Mouse (Mus musculus) left cerebral cortex, adult 8-10 months (tissue): ENCODE measurements around the gene Acp2. TPM values are rescaled to one million over a fixed set of nuclear protein-coding genes. Genes with fewer than 3 reads are reported as not detected.
"Not testable (repeated sequence)": the region's sequence is repeated elsewhere in the genome, so short reads cannot be mapped to it uniquely, and the experiment has no call there.

ENCODE experiments used
- DNase-seq, 2 experiments: peaks; one replicate each; pipeline ENCODE4 v3.0.0; 2022; ENCODE audit warnings: low spot score in 2 of 2
- total RNA-seq, 4 experiments: library from RNA; stranded (reverse); gene quantifications; 2 replicates each; pipeline ENCODE4 v1.2.4; 2022

The Acp2 gene
- total RNA-seq, 4 experiments from 2014 or later, result 47.5 to 53.2 (median 50.1) TPM

DNA sequence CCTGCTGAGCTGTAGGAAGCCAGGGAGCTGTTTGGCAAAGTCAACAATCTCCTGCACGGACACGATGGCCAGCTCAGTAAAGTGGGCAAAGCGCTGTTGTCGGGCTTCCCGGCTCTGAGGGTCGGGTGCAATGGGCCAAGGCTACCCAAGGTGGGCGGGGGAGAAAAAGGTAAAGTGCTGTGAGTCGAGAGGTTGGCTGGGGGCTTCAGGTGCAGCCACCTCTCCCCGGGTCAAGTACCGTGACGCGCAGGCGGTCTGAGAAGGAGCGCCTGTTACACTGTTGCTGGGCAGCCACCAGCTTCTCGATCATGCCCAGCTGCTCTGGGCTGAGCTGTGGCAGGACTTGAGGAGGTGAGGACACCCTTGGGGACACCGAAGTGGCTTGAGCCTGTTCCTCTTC is 12.2 kb upstream of the Acp2 start:
- DNase-seq, result no peak

DNA sequence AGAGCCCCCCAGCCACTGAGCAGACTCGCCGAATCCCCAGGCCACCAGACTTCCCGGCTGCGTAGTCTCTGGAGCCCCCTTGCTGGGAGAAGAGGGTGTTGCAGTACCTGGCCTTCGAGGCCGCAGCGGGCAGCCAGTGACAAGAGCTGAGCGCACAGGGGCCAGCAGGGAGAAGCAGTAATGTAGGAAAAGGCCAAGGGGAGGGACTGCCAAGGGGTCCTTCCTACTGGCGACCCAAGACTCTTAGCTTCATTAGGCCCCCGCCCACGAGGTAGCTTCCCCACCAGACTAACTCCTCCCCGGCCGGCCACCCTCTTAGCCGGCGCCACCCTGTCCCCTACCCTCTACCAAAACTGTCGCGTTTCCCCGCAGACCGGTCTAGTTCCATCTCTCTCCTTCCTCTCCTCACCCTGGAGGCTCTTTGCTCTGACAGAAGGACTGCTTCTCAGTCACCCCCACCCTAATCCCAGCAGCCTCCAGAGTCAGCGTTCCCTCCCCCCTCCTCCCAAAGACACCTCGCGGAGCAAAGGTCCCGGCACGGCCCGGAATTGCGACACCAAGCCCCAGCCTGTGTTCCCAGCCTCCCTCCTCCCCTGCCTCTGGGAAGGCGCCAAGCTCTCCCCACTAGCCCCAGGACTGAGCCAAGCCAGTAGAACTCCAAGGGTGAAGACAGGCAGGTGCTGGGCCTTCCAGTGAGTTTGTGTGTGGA is 7.9 kb upstream of the Acp2 start:
- no peak for DNase-seq

GRCm38 (mm10) chr2:91196577-91197001 is 6.1 kb upstream of the Acp2 start:
- peak in 1 of 2 experiments; percentile 58 for DNase-seq

DNA sequence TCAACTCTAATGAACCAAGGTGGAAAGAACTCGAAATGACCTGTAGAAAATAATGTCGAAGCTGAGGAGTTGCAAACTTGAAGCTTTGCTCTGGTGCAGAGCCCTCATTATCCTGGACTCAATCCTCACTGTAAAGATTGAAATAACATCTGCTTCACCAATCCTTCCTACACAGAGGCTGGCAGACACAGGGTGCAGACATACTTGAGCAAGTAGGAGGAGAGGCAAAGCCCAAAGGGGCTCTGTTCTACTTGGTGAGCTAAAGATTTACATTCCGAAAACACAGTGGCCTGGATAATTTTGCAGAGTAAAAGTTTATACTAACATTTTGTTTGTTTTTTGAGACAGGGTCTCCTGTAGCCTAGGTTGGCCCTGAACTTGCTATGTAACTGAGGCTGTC is 3.8 kb upstream of the Acp2 start:
- no peak for DNase-seq

DNA sequence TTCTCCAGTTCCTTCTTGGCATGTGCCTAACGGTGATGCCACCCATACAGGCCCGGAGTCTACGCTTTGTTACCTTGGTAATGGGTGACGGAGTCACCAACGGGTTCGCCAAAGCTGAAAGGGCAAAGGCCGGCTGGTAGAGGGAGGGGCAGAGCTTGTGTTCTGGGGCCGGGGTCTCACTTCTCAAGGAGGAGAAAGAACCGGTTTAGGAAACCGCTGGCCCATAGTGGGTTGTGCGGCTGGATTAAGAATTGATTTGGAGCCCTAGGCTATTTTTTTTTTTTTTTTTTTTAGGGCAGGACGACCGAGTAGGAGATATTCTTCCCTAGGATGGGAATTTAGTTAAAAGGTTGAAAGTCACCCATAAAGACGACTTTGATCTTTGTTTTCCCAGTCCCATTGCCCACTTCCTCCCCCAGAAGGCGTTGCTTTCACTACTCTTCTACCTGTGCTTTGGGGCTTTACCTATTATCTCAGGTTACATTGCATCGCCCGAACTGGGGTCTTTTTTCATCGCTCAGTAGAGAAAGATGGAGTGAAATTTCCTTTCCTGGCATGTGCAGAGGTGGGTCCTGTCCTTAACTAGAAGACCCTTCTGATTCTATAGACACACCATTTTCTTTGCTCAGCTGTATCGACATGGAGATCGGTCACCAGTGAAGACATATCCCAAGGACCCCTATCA is 429 bp downstream of the Acp2 start:
- no peak for DNase-seq

GRCm38 (mm10) chr2:91206254-91206775 is 3.6 kb downstream of the Acp2 start:
- DNase-seq, result no peak

GRCm38 (mm10) chr2:91213311-91213710 is 10.6 kb downstream of the Acp2 start:
- no peak for DNase-seq

GRCm38 (mm10) chr2:91217032-91217431 is 14.3 kb downstream of the Acp2 start:
- no peak for DNase-seq

DNA sequence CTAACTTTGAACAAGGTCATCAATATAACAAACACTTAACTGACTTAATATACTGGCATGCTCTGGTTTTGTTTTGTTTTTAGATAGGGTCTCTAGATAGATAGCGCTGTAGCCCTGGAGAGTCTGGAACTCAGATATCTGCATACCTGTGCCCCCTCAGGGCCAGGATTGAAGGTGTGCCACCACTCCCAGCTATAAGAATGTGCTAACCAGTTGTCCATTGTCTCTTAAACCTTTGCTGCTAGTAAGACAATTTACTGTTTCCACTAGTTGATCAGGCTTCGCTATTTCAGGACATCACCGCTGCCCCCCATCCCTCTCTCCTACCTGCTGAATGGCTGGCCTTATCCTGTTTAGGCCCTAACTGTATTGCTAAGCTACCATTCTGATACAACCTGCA is 17.8 kb downstream of the Acp2 start:
- DNase-seq, result no peak

DNA sequence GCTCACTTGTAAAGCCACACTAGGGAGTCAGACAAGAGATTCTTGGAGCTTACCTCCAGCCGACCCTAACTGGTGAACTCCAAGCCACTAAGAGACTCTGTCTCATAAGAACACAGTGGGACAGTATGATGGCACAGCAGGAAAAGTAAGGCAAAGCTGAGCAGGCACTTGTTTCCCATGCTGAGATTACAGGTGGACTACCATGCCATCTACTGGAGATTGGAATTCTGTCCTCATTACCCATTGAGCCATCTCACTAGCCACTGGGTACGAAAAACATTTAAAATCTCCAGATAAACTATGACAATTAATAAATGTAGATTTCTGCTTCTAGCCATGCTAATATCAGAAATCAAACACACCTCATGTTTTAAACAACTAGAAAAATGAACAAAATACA is 20.9 kb downstream of the Acp2 start:
- DNase-seq, result no peak

DNA sequence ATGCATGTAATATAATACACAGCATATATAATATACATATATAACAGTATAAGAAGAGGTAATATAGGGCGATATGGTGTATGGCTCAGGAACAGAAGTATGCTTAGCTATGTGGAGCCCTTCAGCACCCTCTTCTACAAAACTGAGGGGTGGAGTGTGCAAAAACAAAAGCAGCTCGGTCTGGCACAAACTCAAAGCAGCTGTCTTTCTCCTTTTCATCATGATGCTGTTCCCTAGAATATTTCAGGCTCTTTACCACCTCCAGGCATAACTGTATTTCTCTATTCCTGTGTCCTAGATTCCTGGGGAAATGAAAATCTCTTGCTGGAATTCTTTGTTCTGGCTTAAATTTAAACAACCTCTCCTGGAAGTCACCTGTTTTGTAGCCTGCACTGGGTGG is 27.1 kb downstream of the Acp2 start:
- peak in 1 of 2 experiments; percentile 31 for DNase-seq

DNA sequence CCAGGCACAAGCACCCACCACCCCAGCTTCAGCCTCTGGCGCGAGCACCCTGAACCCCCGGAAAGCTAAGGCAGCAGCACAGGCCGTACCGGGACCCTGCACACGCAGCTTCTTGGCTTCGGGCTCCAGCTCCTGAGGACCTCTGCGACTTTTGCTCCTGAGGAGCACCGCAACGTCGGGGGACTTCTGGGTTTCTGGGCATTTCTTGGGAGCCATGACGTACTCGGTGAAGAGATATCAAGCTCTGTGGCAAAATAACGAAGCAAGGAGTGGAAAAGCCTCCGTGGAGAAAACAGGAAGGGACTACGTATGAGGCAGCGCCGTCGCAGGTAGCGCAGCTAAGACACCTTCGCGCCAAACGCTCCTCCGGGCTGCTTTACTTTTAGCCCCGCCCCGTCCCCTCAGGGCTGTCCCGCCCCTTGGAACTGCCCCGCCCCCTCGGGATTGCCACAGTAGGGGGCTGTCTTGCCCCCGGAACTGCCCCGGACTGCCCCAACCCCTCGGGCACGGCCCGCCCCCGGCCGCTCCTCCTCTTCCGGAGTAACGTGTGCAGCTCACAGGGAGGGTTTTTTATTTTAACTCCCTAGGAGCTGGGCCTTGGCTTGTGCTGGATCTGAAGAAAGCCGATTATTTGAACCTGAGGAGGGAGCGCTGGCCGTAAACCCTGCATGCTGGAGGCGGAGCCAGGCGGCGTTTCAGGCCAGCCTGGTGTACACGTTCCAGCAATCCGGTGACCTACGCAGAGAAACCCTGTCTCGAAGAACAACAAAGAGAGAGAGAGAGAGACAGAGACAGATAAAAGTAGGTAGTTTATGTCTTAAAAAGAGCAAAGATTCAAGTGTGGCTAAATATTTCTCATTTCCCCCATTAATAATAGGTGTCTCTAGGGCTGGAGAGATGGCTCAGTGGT is 34.2 kb downstream of the Acp2 start, which contains the start of gene Ddb2:
Gene Ddb2 (minus strand): TSS at position 382 of the 910 bp plus-strand sequence.
- peak; percentile 58 to 86 for DNase-seq

DNA sequence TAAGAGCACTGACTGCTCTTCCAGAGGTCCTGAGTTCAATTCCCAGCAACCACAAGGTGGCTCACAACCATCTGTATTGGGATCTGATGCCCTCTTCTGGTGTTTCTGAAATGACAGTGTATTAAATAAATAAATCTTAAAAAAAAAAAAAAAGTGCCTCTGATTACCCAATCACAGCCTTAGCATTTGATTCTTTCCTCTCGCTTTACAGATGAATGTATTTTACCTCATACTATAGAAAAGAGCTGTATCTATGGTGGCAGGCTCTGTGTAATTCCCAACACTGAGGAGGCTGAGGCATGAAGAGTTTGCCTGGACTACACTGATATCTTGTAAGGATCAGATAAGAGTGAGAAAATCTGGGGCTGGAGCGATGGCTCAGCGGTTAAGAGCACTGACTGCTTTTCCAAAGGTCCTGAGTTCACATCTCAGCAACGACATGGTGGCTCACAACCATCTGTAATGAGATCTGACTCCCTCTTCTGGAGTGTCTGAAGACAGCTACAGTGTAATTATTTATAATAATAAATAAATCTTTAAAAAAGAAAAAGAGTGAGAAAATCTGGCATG is 34.9 kb downstream of the Acp2 start:
- DNase-seq, result not testable (repeated sequence)

DNA sequence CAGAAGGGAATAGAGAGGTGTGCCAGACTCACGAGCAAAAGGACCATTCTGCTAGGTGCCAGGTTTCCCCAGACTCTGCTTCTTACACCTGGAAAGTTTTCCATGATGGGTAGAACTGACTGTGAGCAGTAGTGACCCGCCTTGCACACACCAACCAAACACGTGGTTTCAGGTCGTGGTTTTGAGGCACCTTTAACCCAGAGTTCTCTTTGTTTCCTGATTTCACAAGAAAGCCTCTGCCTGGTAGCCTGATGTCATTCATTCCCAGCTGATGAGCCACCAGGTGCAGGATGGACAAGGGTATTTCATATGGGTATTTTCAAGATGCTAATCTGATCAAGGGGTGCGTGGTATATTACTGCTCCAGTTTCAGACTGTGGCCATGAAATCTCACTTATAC is 39.9 kb downstream of the Acp2 start:
- DNase-seq, result no peak

DNA sequence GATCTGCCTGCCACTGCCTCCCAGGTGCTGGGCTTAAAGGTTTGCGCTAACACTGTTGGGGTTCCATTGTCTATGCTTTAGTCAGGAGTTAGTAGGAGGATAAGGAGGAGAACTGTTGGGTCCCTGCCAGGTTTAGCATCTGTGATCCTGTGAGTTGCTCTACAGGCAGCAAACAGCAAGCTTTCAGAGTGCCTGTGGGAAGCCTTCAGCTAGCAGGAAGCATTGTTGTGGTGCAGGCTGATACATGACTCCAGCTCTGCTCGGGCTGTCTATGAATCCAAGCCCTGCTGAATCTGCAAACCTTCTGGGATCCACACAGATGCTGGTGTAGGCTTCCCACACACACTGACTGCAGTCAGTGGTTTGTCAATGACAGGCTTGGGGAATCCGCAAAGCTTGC is 40.7 kb downstream of the Acp2 start:
- peak in 1 of 2 experiments; percentile 86 for DNase-seq

GRCm38 (mm10) chr2:91244557-91245228 is 42.0 kb downstream of the Acp2 start:
- no peak for DNase-seq

GRCm38 (mm10) chr2:91248366-91248765 is 45.7 kb downstream of the Acp2 start:
- DNase-seq, result no peak

GRCm38 (mm10) chr2:91252001-91252400 is 49.3 kb downstream of the Acp2 start:
- DNase-seq, result no peak

GRCm38 (mm10) chr2:91252512-91252911 is 49.8 kb downstream of the Acp2 start:
- no peak for DNase-seq

GRCm38 (mm10) chr2:91254725-91255380 is 52.2 kb downstream of the Acp2 start:
- DNase-seq, result no peak
